Mouse (Mus musculus) urinary bladder, adult 18-20 months (tissue): Measurements from ENCODE around the gene Cmya5.
"Not testable (repeated sequence)": the region's sequence is repeated elsewhere in the genome, so short reads cannot be mapped to it uniquely, and the experiment has no call there.

ENCODE experiments used
- DNase-seq, 2 experiments: peaks; one replicate each; pipeline ENCODE4 v3.0.0; 2022; ENCODE audit warnings: low spot score in 2 of 2, mixed read lengths in 2 of 2

Gene Cmya5

DNA sequence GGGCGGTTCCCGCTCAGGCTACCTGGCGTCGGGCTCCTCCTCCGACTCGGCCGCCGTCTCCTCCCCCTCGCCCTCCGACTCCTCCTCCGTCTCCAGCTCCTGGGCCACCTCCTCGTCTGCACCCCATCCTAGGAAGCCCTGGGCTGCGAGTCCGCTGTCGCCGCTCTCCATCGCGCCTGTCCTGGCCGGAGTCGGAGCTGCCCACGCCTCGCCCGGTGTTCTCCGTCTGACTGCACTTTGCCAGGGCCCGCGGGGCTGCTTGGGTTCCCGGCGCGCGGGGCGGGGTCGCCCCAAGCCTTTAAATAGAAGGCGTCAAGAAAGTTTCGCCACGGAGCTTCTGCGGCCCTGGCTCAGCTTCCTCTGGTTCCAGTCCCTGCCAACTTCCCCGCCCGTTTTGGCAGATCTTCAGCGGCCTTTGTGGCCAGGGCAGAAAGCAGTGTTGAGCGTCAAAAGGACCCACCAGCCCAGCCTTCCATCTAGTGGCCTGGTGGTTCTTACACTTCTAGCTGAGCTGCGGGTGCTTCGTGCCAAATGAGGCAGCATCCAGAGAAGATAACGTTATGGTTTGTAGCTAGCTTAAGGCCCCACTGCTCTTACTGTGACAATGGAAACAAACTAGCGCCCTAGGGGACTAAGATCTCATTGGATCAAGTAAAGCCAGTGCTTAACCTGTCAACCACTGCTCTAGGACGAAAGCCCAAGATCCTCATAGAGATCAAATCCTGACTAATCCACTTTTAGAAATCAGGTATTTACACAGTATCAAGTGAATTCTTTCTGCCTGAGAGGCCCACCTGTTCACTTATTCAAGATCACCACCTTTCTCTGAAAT lies at the start of gene Cmya5:
Gene Cmya5 (minus strand): TSS at position 389 of the 832 bp plus-strand sequence.
- peak; percentile 60 to 72 for DNase-seq

DNA sequence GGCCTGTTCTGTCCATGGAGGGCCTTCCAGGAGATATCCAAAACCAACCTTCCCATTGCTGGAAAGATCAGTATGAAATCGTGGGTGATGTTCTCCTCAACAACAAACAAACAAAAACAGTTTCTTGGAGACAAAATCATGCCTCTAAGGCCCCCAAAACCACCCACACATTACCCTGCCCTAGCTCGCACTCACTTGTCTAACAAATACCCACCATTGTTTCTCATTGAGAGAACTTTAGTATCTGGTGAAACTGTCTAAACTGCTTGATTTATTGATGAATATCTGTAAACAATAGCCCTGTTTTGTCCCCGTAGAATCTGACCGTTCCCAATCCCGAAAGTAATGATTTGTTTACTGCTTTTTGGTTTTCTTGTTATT lies 48.1 kb upstream of the Cmya5 start:
- DNase-seq, result no peak

GRCm38 (mm10) chr13:93191831-93192645 lies 47.5 kb upstream of the Cmya5 start, which contains the start of gene Tent2:
TSS of gene Tent2 (minus strand) at chr13:93192385.
- DNase-seq, result peak; percentile 69 to 95

DNA sequence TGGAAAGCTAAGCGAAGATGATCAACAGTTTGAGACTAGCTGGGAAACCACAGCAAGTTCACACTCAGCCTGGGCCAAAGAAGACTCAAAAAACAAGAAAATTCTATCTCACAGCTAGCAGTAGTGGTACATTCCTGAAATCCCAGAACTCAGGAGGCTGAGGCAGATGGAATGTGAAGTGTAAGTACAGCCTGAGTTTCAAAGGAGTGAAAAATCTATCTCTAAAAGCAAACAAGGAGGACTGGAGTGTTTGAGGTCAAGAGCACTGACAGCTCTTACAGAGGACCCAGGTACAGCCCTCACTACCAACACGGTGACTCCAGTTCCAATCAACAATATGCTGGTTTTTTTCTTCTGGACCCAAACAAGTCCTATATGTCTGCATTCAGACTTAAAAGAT lies 44.9 kb upstream of the Cmya5 start:
- no peak for DNase-seq

GRCm38 (mm10) chr13:93188738-93189137 lies 44.2 kb upstream of the Cmya5 start:
- DNase-seq, result no peak

DNA sequence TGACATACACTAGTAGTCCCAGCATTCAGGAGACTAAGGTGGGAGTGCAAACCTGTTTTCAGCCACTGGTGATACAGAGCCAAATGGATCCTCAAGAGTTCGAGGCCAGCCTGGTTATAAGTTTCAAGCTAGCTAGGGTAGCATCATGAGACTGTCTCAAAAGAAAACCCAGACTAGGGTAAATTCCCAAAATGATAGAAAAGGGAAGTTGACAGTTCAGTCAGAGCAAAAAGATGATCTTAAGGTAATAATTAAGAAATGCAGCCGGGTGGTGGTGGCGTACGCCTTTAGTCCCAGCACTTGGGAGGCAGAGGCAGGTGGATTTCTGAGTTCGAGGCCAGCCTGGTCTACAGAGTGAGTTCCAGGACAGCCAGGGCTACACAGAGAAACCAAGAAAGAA lies 43.3 kb upstream of the Cmya5 start:
- not testable (repeated sequence) for DNase-seq

- DNase-seq, result no peak
Observed at GRCm38 (mm10) chr13:93180351-93180750, 35.8 kb upstream of the Cmya5 start.

DNA sequence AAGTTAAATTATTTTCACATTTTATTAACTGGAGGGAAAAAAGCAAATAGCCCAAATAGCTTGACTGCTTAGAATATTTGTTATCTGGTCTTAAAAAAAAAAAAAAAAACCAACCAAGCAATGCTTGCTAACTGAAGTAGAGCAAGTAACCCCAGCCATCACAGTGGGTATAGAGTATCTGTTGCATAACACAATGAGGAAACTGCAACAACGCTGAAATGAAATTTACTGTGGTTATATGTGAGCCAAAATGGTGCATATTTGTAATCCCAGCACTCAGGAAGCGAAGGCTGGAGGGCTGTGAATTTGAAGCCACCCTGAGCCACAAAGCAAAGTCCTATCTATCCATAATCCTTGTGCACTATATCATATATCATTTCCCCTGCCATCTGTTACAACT lies 35.0 kb upstream of the Cmya5 start:
- DNase-seq, result no peak

DNA sequence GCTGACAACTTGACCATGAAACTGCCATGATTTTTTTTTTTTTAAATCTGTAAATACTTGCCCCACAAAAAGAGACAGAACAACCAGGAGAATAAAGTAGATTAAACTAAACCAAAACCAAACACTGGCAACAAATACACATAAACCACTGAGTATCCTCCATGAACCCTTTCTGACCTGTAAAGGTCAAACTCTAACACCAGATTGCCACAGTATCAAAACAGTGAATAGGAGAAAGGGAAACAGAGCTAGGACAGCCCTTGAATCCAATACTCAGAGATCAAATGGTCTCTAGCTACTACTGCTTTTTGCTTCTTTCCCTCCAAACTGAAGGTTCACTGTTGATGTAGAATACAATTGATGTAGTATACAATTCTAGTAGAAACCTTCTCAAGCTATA lies 33.0 kb upstream of the Cmya5 start:
- no peak for DNase-seq

DNA sequence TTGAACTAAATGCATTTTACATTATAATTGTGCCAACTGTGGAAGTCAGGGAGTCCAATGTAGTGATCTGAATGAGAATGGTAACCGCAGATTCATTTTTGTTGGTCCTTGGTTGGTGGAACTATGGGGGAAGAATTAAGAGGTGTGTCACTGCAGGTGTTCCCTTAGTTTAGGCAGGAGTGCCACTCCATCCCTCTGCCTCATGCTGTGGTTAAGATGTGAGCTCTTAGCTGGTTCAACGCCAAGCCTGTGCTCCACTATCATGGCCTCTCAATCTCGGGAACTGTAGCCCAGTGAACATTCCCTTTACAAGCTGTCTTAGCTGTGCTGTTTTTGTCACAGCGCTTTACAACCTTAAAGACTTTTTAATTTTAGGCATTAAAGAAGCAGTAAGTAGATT lies 18.8 kb upstream of the Cmya5 start:
- DNase-seq, result no peak

DNA sequence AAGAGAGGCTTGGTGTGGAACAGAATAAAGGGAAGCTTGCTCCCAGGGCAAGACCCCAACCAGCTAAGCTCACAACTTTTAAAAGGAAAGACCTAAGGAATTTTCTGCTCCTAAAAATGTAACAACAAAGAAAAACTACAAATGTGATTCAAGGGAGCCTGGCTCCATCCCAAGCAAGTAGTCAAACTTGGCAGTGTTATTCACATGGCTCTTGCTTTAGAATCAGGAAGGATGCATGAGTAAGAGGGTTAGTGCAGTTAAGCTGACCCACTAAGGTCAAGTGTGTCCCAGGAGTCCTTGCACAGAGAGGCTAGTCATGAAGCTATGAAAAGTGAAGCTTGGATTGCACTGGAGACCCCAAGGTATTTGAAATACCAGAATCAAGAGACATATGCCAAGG lies 17.9 kb upstream of the Cmya5 start:
- DNase-seq, result no peak

DNA sequence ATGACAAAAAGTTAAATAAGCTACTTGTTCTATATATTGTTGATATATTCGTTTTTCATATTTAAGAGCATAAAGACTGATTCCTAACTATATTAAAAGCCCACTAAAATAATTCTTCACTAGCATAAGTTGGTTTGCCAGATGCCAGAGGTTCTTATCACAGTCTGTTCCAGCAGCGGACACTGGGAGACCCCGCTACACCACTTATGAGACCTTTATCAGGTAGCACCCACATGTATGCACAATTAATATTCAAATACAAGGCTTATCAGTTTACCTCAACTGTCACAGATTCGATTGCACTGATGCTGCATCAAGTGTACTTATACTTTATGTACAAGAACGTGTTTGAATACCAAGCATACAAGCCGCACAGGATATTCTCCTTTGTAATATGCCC lies 13.7 kb upstream of the Cmya5 start:
- DNase-seq, result no peak

DNA sequence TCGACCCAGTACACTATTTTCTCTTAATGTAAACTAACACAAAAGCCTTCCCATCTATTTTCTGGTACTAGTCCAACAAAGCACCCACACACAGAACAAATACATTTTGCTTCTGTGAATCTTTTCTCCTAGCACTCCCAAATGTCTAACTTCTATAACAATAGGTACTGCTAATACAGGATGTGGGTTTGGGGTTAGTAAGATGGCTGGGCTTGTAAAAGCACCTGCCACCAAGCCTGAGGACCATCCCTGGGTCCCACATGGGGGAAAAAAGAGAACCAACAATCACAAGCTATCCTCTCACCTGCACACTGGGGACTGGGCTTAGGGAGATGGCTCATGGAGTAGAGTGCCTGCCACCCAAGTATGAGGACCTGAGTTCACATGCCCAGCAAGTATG lies 8.8 kb upstream of the Cmya5 start:
- no peak for DNase-seq

DNA sequence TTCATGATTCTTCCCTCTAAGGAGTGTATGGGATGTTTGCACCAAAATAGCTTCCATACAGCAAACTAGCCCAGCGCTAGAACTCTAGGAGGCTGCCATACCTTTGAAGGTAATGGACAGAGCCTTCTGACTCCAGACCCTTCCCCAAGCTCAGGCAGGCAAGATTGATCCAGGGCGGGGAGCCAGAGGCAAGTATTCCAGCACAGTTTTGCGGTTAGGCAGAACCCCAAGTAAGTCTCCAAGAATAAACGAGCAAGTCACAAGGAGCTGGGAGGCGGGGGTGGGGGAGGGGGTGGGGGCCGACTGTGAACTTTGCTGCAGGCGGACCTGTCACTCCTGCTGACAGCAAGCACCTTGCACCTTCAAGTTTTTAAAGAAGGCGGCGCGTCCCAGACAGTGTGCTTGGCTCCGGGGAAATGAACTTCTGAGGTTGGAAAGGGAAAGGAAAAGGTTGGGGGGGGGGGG lies 673 bp downstream of the Cmya5 start:
- peak in 1 of 2 experiments; percentile 7 for DNase-seq

- DNase-seq, result no peak
Observed at GRCm38 (mm10) chr13:93141184-93141583, 3.3 kb downstream of the Cmya5 start.

DNA sequence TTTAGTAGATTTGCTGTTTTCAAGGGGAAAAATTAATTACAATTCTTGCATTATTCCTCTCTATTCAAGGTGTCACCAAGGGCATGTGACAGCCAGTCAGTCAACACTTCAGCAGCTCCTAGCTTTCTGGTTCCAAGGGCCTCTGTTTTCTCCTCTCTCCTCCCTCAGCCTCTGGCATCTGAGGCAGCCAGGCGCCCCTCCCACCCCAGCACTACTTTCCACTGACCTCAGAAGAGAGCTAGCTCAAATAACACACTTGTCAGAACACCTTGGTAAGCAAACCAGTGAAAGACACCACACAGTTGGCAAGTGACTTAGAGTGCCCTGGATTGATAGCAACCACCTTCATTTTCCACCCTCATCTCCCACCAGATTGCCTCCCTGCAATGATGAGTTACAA lies 6.5 kb downstream of the Cmya5 start:
- no peak for DNase-seq

DNA sequence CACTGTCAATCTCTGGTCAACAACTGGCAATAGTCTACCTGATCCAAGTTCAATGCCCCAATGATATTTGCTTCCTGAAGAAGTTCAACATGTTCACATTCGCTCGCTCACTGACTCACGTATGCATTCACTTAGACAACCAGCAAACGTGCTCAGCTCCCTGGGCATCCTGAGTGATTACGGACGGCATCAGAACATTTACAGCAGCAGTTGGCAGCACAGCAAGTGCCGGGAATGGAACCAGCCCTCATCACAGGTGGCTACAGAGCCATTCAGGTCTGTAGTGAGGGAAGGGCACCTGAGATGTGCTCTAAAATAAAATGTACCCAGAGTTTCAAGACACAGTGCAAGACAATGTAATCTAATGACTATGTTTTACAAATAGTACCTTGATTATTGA lies 7.4 kb downstream of the Cmya5 start:
- DNase-seq, result no peak

DNA sequence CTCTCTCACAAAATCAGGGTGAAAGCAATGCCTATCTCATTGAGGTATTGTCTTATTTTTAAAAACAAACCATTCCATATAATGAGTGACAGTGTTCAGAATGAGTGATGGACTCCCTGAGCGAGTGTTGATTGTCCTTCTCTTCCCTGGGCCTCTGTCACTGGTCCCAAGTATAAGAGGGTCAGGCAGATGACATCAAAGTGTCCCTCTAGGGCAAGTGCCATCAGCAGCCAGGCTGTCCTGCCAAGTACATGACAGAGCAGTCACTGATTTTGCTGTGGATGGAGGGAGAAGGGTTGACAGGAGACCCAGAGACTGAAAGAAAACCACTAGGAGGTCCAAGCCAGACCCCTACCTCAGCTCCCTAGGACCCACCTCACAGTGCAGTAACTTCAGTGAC lies 8.3 kb downstream of the Cmya5 start:
- DNase-seq, result no peak

GRCm38 (mm10) chr13:93135501-93135900 lies 9.0 kb downstream of the Cmya5 start:
- no peak for DNase-seq

GRCm38 (mm10) chr13:93130674-93131073 lies 13.8 kb downstream of the Cmya5 start:
- no peak for DNase-seq

- DNase-seq, result no peak
Observed at GRCm38 (mm10) chr13:93128961-93129360, 15.6 kb downstream of the Cmya5 start.

DNA sequence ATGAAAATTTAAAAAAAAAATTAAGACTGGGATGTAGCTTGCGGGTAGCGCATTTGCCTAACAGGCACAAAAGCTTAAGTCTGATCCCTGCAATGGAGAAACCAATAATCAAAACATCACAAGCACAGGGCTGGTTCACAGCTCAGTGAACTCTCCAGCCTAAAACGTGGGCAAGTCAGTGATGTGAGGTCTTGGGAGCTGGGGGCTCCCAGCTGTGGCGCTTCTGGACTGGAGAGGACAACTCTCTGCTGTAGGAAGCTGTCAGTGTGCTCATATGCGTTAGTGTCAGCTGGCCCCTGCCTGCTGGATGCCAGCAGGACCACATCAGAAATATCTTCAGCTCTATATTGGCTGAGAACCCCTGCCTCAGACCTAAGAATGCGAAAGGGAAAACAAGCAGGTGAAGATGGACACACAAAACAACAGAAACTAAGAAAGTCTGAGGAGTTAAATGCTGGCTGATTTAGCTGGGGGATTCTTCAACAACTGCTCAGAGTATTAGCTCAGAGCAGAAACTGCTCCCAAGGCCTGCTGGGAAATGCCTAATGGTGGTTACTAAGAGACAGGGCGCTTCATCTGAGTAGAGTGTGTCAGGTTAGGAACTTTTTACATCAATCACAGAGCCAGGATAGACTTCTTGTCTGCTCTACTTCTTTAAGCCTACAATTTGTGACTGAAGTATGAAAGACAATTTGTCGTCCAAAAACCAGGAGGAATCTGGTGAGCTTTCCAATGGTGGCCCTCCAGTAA lies 16.2 kb downstream of the Cmya5 start:
- DNase-seq, result no peak
